Comparison of ENCODE assay signal across 19 mouse cellular contexts in the genomic region with DNA sequence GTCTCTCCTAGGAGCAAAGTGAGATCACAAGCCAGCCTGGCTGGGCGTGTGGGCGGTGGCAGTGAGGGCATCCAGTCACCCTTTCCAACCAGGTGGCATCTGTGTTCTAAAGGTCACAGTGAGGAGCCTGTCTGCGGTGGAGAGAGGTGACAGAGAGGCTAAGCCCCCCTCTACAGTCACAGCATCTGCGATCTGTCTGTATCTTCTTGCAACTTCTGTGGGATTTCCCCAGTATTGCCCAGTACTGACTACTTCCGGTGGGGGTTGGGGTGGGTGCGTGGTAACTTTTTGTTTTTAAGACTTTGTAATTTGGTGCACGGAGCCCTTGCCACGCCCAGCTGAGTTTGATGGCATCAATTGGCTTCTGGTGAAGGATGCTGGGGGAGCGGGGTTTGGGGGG. TPM values are rescaled to one million over a fixed set of nuclear protein-coding genes. Genes with fewer than 3 reads are reported as not detected.
A peak's percentile ranks its signal among the peaks of the same experiment; 100 is the strongest.
DNase-seq lines count a peak whose midpoint lies in the region; ATAC-seq lines count a peak whose summit lies in the region.
"Had no signal": no experiment of that assay in that cellular context is flagged by ENCODE, and none has a peak within 500 bp of the region (broad histone marks: within the 10 kb centered on the region; RNA-seq: fewer than 3 reads in every experiment).

No protein-coding gene starts in this region.

- peak; percentile 95 for ATAC-seq in activated CD4-positive, CD25-positive, alpha-beta regulatory T cell, adult 4 months
- peak; percentile 43; the same call in 1 of the 2 replicates for ATAC-seq in neutrophil, adult 5-6 weeks (ENCODE audit: extremely low read depth, insufficient number of reproducible peaks, low FRiP score, poor library complexity, severe bottlenecking)
- ATAC-seq: forebrain, embryonic 16.5 days; hindbrain, postnatal 0 days had no signal

- peak; percentile 66 for DNase-seq in A20 (ENCODE audit: low read depth, low spot score)
- peak; percentile 87 for DNase-seq in CD4-positive helper T cell, adult 2 months (ENCODE audit: low read depth, low spot score)
- DNase-seq in layer of hippocampus, adult 9-11 months: no peak
- DNase-seq in ovary, adult 18-20 months (ENCODE audit: low spot score): no peak
- DNase-seq in left cerebral cortex, postnatal 10 days (ENCODE audit: extremely low spot score in 1 of 2, low spot score in 2 of 2): no peak
- DNase-seq: adrenal gland, postnatal 10 days; cerebellum, postnatal 14 days; embryo, embryonic 11 days; gastrocnemius, postnatal 36 days; kidney, adult 18-20 months; layer of hippocampus, postnatal 36 days; lung, adult 18-20 months; lung, postnatal 14 days; midbrain, embryonic 14.5 days; right cerebral cortex, adult 18-20 months had no signal

- intact Hi-C loops in left cerebral cortex, postnatal 10 days (cut with DNase I): no loop called here

RNA-seq across cellular contexts. Expression of gene Rgs16, which starts 16.7 kb away (rescaled TPM):
- polyA plus RNA-seq in activated CD4-positive, CD25-positive, alpha-beta regulatory T cell, adult 4 months (2017; shearing (Covaris generic)): 10 to 100 TPM in 1 of 2 experiments, 1 to 10 TPM in 1; 5.6 to 27.5 TPM
- not detected in 2 replicates for total RNA-seq in neutrophil, adult 5-6 weeks (2017)
- 1 to 10 TPM; 5.5 to 6.2 TPM for total RNA-seq in left cerebral cortex, postnatal 10 days (2021)

RNA-seq across cellular contexts. Expression of gene Rnasel, which starts 25.8 kb away (rescaled TPM):
- polyA plus RNA-seq in activated CD4-positive, CD25-positive, alpha-beta regulatory T cell, adult 4 months (2017; shearing (Covaris generic)): 10 to 100 TPM; 38.6 to 49.7 TPM
- total RNA-seq in neutrophil, adult 5-6 weeks (2017): 159 and 184 TPM in 2 replicates
- total RNA-seq in left cerebral cortex, postnatal 10 days (2021): 10 to 100 TPM; 13.2 to 13.5 TPM

Comparison
In these comparisons a context has a peak if more than half of its experiments do, and no peak if none do; other contexts are left out.
1. DNase-seq: peak in A20 (single experiment) and CD4-positive helper T cell, adult 2 months (single experiment); none in layer of hippocampus, adult 9-11 months (single experiment), ovary, adult 18-20 months (single experiment) and left cerebral cortex, postnatal 10 days (0 of 2).
2. RNA of gene Rnasel, which starts 25.8 kb away (total RNA-seq): 159 to 184 TPM in neutrophil, adult 5-6 weeks; 13.2 to 13.5 TPM in left cerebral cortex, postnatal 10 days; every median in the first group is over 10 times any median in the second.